Mouse (Mus musculus): ENCODE measurements around the gene Lyrm9. TPM values are rescaled to one million over a fixed set of nuclear protein-coding genes. Genes with fewer than 3 reads are reported as not detected.

The Lyrm9 gene
- total and polyA plus RNA-seq, 3 experiments: 22.0 to 49.4 (median 35.3) TPM

DNA sequence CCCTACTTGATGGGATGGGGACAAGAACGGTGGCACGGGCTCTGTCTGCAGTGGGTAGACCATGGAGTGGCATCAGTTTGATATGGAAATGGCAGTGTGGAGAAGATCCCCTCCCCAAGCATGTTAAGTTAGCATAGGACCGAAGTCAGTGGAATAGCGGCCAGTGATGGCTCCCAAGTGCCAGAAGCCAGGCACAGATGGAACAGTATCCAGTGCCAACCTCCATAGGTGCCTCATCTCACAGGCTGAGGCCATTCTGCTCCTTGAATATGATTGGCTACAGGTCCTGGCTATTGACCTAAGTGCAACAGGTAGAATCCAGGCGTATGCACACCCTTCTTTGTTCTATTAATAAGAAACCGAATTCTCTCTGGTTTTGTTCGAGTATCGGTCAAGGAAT is 15.6 kb downstream of the Lyrm9 start:
- H3K9me3 ChIP-seq (replicated peaks; ENCODE audit: low read length): peaks cover 3% of the 10 kb centered on the region

DNA sequence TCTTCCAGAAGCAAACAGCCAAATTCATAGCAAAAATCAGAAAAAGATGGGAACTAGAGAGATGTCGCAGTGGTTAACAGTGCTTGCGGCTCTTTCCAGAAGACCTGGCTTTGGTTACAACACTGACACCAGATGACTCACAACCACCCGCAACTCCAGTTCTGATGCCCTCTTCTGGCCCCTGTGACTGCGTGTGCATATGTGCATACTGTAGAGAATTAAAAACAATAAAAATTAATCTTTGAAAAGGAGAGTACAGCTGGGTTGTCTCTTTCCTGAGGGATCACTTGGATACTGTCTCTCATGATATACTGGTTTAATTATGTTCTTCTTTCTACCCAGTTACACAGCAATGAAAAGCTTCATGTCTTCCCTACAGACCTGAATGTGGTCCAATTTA is 20.2 kb downstream of the Lyrm9 start:
- Histone ChIP-seq H3K27ac (ENCODE audit: insufficient read depth, low read depth) (no peak overlapping the region), H3K36me3 (replicated peaks in 1 of 2; ENCODE audit: control insufficient read depth in 1 of 2, insufficient read depth in 1 of 2, low read length in 1 of 2) (peaks cover 0 to 10% of the 10 kb centered on the region in 2 experiments), H3K27me3 (replicated peaks) (no peaks in the 10 kb centered on the region), H3K4me1 (ENCODE audit: control insufficient read depth in 1 of 2, insufficient read depth in 2 of 2) (peaks cover 7 to 18% of the 10 kb centered on the region in 2 experiments), H3K9ac (ENCODE audit: insufficient read depth, low read depth) (no peak overlapping the region), H3K4me3 (replicated peaks in 1 of 3; ENCODE audit: low read depth in 2 of 3, low read length in 2 of 3, poor library complexity in 1 of 3) (no peak overlapping the region), H3K9me3 (replicated peaks; ENCODE audit: low read length) (no peaks in the 10 kb centered on the region), H3K4me2 (ENCODE audit: insufficient read depth, low read depth, poor library complexity, severe bottlenecking) (no peak overlapping the region), H3K79me2 (replicated peaks; ENCODE audit: control insufficient read depth, extremely low read depth, insufficient read depth, poor library complexity, severe bottlenecking) (no peaks in the 10 kb centered on the region)
- in situ Hi-C loops (cut with MboI; ENCODE audit: low pct_ligation_motif_present, low pct_unique_long_range_greater_than_20kb, low sequenced_read_pairs): no loop called here
- no peak for DNase-seq (ENCODE audit: extremely low read depth)
- dilution Hi-C loops (cut with MboI; ENCODE audit: extremely low pct_ligation_motif_present, extremely low pct_unique_long_range_greater_than_20kb, low sequenced_read_pairs): no loop called here
- TF ChIP-seq KAT2A (IDR thresholded peaks at IDR 0.05; ENCODE audit: insufficient replicate concordance, low read length) (no peak), HCFC1 (IDR thresholded peaks at IDR 0.05; ENCODE audit: low read depth, low read length) (no peak), NELFE (IDR thresholded peaks at IDR 0.05; ENCODE audit: low read depth, low read length) (no peak), ZMIZ1 (IDR thresholded peaks at IDR 0.05; ENCODE audit: low read depth, low read length) (no peak), MEF2A (IDR thresholded peaks at IDR 0.05; ENCODE audit: borderline replicate concordance, low read depth, low read length) (no peak), ELF1 (IDR thresholded peaks at IDR 0.05; ENCODE audit: low read depth, low read length) (no peak), MAZ (IDR thresholded peaks at IDR 0.05; ENCODE audit: low read depth, low read length) (no peak), RCOR1 (conservative IDR thresholded peaks at IDR 0.05; ENCODE audit: low read depth, low read length) (no peak), POLR2A (IDR thresholded peaks at IDR 0.05; ENCODE audit: low read depth, low read length) (no peak), CHD1 (IDR thresholded peaks at IDR 0.05; ENCODE audit: low read depth, low read length) (no peak), ZNF384 (IDR thresholded peaks at IDR 0.05; ENCODE audit: low read depth, low read length) (no peak), ZC3H11A (IDR thresholded peaks at IDR 0.05; ENCODE audit: low read depth, low read length) (no peak), UBTF (IDR thresholded peaks at IDR 0.05; ENCODE audit: low read depth, low read length) (no peak)

More for the DNA sequence above, 15.6 kb downstream of the Lyrm9 start:
- no peak overlapping the region for H3K4me3 ChIP-seq (replicated peaks in 1 of 3; ENCODE audit: low read depth in 2 of 3, low read length in 2 of 3, poor library complexity in 1 of 3)
- in situ Hi-C loops (cut with MboI; ENCODE audit: low pct_ligation_motif_present, low pct_unique_long_range_greater_than_20kb, low sequenced_read_pairs) (loop anchor here (5.0 kb wide), 1 partner anchor 110 kb away; no protein-coding TSS in a partner anchor), dilution Hi-C loops (cut with MboI; ENCODE audit: extremely low pct_ligation_motif_present, extremely low pct_unique_long_range_greater_than_20kb, low sequenced_read_pairs) (no loop called here)
- H3K36me3 ChIP-seq (replicated peaks in 1 of 2; ENCODE audit: control insufficient read depth in 1 of 2, insufficient read depth in 1 of 2, low read length in 1 of 2): peaks cover 13 to 49% of the 10 kb centered on the region in 2 experiments
- no peak for TF ChIP-seq ELF1 (IDR thresholded peaks at IDR 0.05; ENCODE audit: low read depth, low read length)
- TF ChIP-seq UBTF (IDR thresholded peaks at IDR 0.05; ENCODE audit: low read depth, low read length): no peak
- TF ChIP-seq ZKSCAN1 (IDR thresholded peaks at IDR 0.05; ENCODE audit: borderline replicate concordance, low read depth, low read length): no peak
- TF ChIP-seq JUND (conservative IDR thresholded peaks at IDR 0.05; ENCODE audit: low read depth, low read length): no peak
- no peak for TF ChIP-seq MAFK (IDR thresholded peaks at IDR 0.05; ENCODE audit: insufficient replicate concordance, low read length)
- no peak for TF ChIP-seq ZNF384 (IDR thresholded peaks at IDR 0.05; ENCODE audit: low read depth, low read length)
- no peak for TF ChIP-seq RAD21 (IDR thresholded peaks at IDR 0.05; ENCODE audit: low read depth, low read length)
- TF ChIP-seq CTCF (conservative IDR thresholded peaks at IDR 0.05 in 1 of 2, IDR thresholded peaks at IDR 0.05 in 1 of 2; ENCODE audit: low read depth in 2 of 2, low read length in 2 of 2): no peak
- no peak for TF ChIP-seq ZMIZ1 (IDR thresholded peaks at IDR 0.05; ENCODE audit: low read depth, low read length)
- TF ChIP-seq CHD1 (IDR thresholded peaks at IDR 0.05; ENCODE audit: low read depth, low read length): no peak
- H3K4me2 ChIP-seq (ENCODE audit: insufficient read depth, low read depth, poor library complexity, severe bottlenecking): no peak overlapping the region
- H3K9ac ChIP-seq (ENCODE audit: insufficient read depth, low read depth): no peak overlapping the region
- no peaks in the 10 kb centered on the region for H3K4me1 ChIP-seq (ENCODE audit: control insufficient read depth in 1 of 2, insufficient read depth in 2 of 2)
- no peaks in the 10 kb centered on the region for H3K79me2 ChIP-seq (replicated peaks; ENCODE audit: control insufficient read depth, extremely low read depth, insufficient read depth, poor library complexity, severe bottlenecking)
- no peaks in the 10 kb centered on the region for H3K27me3 ChIP-seq (replicated peaks)
- H3K27ac ChIP-seq (ENCODE audit: insufficient read depth, low read depth): no peak overlapping the region
- no peak for DNase-seq (ENCODE audit: extremely low read depth)

Measured in CH12.LX (cell line).